Mouse (Mus musculus) cerebellum, postnatal 14 days (tissue): ENCODE measurements around the gene Rhot2.

Experiments
- DNase-seq, 2 experiments: peaks; one replicate each; pipeline ENCODE4 v3.0.0; 2021; ENCODE audit warnings: mixed read lengths in 2 of 2

Gene Rhot2

DNA sequence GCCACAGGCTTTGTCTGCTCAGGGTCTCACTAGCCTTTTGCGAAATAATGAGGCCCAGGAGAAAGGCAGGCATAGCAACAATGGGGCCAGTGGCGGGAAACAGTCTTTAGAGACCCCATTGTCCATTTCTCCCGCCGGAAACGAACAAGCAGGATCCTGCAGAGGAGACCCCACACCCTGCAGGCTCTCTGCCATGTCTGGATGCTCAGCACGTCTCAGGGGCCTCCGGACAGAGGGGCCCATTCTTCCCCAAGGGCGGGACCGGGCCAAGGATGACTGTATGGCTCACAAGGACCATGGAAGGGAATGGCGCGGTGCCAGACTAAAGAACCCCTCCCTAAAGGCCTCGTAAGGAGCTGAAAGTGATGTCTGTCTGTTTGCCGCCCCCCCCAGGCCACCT, 50.5 kb downstream of the Rhot2 start:
- DNase-seq: no peak

DNA sequence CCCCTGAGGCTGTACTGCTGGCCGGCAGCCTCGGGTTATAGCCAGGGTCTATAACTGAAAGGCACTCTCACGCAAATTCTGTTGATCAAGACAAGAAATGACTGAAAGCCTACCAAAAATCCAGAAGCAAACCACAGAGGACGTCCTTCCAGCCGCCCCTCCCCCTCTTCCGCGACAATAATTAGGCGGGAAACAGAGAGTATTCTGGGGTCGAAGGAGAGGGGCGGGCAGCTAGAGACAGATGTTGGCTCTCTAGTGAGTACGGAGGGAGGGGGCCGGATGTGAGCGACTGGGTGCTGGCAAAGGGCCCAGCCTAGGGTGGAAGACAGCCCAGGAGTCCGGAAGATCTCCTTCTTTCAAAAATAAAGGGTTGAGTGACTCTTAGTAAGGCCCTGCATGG, 52.0 kb downstream of the Rhot2 start, which contains the start of gene Fam173a:
Fam173a (minus strand) TSS at position 287 of the 400 bp plus-strand sequence.
- DNase-seq: peak; percentile 65 to 73

DNA sequence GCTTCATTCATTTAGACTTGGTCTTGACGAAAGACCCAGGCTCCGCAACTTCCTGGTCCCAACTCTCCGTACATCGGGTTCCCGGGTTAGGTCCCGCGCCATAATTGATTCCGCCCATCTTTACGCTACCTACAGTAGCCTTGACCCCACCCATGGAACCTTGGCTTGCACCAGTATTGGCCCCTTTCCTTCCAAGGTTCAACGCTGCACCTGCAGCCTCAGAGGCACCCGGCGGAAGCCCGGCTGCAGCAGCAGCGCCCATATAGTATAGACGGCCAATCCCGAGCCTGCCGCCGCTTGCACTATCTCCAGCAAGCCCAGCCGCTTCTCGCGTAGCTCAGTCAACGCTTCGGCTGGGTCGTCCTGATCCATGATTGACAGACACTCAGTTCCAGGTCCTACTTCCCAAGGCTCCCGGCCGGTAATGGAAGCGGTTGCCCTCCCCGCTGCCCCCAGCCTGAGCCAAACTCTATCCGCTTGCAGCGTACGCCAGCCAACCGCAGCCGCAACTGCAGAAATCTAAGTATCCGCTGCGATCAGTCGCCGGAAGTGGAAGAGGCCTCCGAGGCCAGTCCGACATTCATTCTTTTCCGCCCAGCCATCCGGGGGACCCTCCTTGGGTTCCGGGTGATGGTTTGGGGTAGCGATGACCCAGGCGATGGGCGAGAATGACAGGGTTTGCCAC, 52.7 kb downstream of the Rhot2 start:
- DNase-seq: peak; percentile 94

DNA sequence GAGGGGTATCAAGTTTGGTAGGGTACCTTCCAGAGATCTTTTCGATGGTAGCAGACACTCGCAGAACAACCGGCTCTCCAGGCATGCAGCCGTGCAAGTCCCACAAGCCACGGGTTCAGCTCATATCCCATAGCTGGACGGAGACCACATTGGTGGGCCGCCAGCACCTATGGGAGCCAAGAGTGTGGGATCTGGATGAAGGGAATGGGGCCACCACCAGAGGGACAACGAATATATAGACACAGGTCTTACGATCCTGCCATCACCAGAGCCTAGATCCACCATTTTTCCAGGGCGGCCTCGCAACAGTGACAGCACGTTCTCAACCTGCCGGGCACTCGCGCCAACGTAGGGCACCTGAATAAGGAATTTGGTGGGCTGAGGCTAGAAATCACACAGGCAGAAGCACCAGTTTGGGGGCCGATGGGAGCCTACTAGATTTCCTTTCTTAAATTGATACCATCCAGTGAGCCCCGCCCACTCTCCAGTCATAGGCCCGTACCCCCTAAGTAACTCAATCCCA, 53.3 kb downstream of the Rhot2 start:
- DNase-seq: peak in 1 of 2 experiments; percentile 55
